Mouse (Mus musculus): Measurements from ENCODE around the gene AC141477.1.

Gene AC141477.1

DNA sequence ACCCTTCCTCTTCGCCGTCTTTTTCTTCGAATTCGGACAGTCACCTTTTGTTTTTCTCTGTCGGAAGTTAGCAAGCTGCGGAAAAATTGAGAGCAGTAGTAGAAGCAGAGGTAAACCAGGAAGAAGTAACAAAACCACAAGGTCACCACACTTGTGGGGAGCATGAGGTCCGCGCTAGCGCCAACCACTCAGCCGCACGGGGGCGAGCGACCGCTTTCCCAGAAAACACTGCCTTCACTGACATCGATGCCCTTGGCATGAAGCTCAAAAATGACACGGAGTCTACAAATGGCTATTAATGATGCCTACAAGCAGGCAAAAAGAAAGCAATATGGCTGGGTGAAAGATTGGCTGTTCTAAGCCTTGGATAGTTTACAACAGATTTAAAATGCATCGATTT lies at the start of gene AC141477.1:
TSS of gene AC141477.1 (minus strand) at position 164 of the 400 bp plus-strand sequence.
- 93% methylated on average over 17 of the region's 17 CpGs for WGBS

DNA sequence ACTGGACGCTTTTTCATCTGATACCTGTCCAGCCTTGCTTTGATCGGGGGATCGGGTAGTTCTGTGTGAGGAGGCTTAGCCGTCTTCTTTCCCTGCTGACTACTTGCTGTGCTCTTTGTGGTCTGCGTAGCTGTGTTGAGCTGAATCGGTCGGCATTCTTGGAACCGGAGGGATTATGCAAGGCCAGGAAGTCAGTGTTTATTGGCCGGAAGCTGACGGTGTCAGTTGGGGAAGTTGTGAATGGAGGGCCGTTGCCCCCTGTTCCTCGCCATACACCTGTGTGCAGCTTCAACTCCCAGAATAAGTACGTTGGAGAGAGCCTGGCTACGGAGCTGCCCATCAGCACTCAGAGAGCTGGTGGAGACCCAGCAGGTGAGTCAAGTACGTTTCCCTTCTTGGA lies 49.0 kb upstream of the AC141477.1 start:
- WGBS: 83% methylated on average over 15 of the region's 15 CpGs

DNA sequence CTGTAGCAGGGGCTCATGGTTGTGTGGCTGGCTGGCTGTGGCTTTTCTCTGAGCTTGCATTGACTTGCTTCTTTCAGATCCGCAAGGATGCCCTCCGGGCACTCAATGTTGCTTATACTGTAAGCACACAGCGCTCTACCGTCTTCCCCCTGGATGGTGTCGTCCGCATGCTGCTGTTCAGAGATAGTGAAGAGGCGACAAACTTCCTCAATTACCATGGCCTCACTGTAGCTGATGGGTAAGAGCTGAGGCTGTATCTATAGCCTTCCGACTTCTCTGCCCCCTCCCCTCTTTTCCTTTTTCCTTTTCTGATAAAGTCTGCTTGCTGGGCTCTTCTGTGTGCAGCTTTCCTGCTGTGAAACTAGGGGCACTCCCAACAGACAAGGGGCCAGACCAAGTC lies 48.0 kb upstream of the AC141477.1 start:
- 96% methylated on average over 8 of the region's 8 CpGs for WGBS

GRCm38 (mm10) chr10:76486302-76486701 lies 46.1 kb upstream of the AC141477.1 start:
- WGBS: 98% methylated on average over 2 of the region's 2 CpGs

- WGBS: 94% methylated on average over 6 of the region's 6 CpGs
These were observed 41.2 kb upstream of the AC141477.1 start for GRCm38 (mm10) chr10:76481480-76481879.

DNA sequence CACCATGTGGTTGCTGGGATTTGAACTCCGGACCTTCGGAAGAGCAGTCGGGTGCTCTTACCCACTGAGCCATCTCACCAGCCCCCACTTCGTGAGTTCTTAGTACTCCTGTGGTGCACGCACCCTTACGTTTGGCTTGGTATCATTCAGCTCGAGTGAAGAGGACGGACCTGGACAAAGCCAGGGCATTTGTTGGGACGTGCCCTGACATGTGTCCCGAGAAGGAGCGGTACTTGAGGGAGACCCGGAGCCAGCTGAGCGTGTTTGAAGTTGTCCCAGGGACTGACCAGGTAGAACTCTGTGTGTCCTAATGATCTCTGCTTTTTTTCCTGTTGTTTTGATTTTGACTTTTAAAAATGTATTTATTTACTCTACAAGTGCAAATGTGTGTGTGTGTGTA lies 40.6 kb upstream of the AC141477.1 start:
- 92% methylated on average over 13 of the region's 13 CpGs for WGBS

GRCm38 (mm10) chr10:76473759-76474158 lies 33.5 kb upstream of the AC141477.1 start:
- 79% methylated on average over 5 of the region's 5 CpGs for WGBS

- 1% methylated on average over 55 of the region's 55 CpGs for WGBS
These were observed 28.2 kb upstream of the AC141477.1 start, which contains the start of the genes Mcm3ap and Ybey for GRCm38 (mm10) chr10:76468203-76469162. Mcm3ap (plus strand) TSS chr10:76468927. Ybey (minus strand) TSS chr10:76469114.

- whole genome bisulfite sequencing: 93% methylated on average over 6 of the region's 6 CpGs
These were observed 22.5 kb upstream of the AC141477.1 start for GRCm38 (mm10) chr10:76462721-76463120.

GRCm38 (mm10) chr10:76462312-76462711 lies 22.1 kb upstream of the AC141477.1 start:
- 53% methylated on average over 7 of the region's 7 CpGs for WGBS

GRCm38 (mm10) chr10:76461255-76461654 lies 21.0 kb upstream of the AC141477.1 start:
- 91% methylated on average over 1 of the region's 1 CpGs for WGBS

DNA sequence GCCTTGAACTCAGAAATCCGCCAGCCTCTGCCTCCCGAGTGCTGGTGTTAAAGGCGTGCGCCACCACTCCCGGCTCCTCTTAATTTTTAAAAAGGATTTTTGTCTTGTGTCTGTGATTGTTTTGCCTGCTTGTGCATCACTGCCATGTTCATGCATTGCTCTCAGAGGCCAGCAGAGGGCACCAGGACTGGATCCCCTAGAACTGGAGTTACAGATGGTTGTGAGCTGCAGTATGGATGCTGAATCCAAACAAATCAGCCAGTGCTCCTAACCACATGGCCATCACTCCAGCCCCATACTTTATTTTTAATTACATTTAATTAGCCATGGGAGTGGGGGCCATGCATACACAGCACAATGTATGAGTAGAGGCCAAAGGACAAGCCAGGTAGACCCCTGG lies 15.0 kb upstream of the AC141477.1 start:
- 50% methylated on average over 5 of the region's 5 CpGs for WGBS

- WGBS: 69% methylated on average over 5 of the region's 5 CpGs
These were observed 8.6 kb upstream of the AC141477.1 start, which contains the start of gene 2610028H24Rik for GRCm38 (mm10) chr10:76448851-76449250. 2610028H24Rik (plus strand) TSS chr10:76449081.

GRCm38 (mm10) chr10:76447406-76448229 lies 7.4 kb upstream of the AC141477.1 start:
- WGBS: 63% methylated on average over 15 of the region's 15 CpGs

DNA sequence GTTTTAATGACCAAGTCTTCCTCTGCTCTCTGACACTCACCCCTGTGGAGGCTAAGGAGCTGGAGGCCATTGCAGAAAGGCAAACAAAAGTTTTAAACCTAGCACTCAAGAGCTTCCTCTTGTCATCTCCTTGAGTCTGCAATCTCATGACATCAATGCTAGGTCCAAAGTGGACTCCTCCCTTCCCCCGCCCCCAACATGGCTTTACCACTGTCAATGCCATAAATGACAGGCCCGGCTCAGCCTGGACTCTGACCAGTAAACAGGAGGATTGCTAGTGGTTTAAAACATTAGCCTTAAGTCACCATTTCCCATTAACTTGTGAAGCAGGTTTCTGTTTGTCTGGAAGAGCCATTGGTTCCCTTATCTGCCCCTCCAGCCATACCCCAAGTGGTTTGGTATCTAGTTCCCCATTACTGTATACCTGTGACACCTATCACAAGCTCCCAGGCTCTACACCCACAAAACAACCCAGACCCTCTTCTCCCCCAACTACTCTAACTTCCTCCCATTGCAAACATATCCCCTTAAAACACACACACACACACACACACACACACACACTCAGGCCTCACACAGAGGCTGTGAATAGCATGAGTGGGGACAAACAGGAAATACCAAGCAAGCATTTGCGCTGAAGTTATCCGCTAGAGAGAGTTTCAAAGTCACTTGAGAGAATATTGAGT lies 5.9 kb upstream of the AC141477.1 start:
- WGBS: 80% methylated on average over 4 of the region's 4 CpGs

GRCm38 (mm10) chr10:76442178-76443088 lies 2.2 kb upstream of the AC141477.1 start, which contains the start of gene Pcnt:
Pcnt (minus strand) TSS chr10:76442786.
- 1% methylated on average over 78 of the region's 78 CpGs for WGBS

GRCm38 (mm10) chr10:76439107-76439890 lies 945 bp downstream of the AC141477.1 start:
- WGBS: 95% methylated on average over 9 of the region's 9 CpGs

- WGBS: 91% methylated on average over 11 of the region's 11 CpGs
These were observed 6.3 kb downstream of the AC141477.1 start for GRCm38 (mm10) chr10:76433925-76434324.

DNA sequence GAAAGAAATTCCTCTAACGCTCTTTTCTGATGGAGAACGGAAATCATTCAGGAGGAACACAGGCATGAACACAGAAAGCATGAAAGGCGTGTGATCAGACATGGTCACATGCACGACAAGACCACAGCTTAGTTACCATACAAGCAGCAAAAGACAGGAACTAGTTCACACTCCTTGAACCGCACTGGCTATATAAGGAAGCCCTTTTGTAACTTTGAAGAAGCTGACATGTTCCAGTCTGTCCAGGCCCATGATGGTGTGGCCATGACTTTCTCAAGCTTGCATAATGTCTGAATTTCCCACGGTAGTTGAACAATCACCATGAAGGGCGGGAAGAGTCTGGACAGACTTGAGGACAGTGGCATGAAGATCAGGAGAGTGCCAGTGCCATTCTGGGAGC lies 14.6 kb downstream of the AC141477.1 start:
- 93% methylated on average over 7 of the region's 7 CpGs for WGBS

DNA sequence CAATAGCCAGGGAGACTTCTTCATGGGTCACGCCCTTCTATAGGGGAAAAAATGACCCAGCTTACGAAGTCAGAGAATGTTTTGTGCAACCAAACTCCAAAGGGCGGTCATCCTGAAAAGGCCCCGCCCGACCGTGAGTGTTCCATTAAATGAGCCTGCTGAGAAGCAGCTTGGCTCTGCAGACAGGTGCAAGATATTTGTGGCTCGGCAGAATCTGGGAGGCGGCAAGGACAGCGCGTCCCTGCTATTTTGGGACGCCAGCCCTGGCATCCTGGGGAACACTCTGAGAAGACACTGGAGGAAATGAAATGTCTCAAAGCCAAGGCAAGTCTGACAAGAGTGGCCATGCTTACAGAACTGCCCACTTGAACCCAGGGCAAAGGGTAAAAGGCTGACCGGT lies 23.4 kb downstream of the AC141477.1 start:
- WGBS: 58% methylated on average over 12 of the region's 12 CpGs

Measured in cerebral cortex, adult 2 months (tissue).